Mouse (Mus musculus): Measurements from ENCODE around the gene Arhgef3. TPM values are rescaled to one million over a fixed set of nuclear protein-coding genes. Genes with fewer than 3 reads are reported as not detected.

Gene Arhgef3
- total and polyA plus RNA-seq, 2 experiments from 2014 or later = 17.9 to 21.4 TPM

DNA sequence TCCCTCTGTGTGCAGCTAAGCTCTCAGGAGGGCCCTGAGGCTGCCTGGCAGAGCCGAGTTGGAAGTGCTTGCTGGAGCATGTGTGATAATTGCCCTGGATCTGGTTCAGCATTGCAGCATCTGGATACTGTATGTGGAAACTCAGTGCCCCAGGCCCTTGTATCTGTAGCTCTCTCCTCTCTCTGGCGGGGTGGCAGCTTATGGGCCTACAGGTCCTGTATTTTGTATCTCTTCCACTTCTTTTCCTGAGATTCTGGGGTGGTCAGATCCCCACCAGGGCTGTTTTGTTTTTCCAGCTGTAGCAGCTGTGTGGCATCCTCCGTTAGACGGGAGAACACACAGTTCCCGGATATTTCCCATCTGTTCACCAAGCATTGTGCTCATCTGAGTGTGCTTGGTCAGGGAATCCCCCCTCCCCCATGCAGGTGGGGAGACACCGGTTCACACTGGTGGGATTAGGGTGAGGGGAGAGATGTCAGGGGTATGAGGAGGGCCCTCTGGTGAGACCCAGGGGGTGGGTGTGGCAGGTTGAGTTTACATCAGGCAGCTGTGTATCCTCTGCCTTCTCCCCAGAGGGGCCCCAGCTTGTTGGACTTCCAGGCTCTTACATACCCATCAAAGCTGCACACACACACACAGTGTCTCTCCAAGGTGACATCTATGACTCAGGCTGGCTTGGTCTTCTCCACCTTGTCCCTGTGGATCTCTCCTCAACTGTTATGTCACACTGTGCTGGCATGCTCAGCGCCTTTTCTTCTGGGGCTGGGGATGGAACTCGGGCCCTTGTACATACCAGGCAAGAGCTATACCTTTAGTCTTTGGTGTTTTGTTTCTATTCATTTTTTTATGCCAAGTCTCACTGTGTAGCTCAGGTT lies 30.7 kb downstream of the Arhgef3 start:
- peak; percentile 24; the same call in 1 of the 2 replicates for ATAC-seq (ENCODE audit: insufficient read depth, low read depth)
- H3K27ac ChIP-seq (ENCODE audit: low read depth) = peak overlapping the region; percentile 65

GRCm38 (mm10) chr14:27147726-27148125 lies 33.0 kb downstream of the Arhgef3 start:
- 34% methylated on average over 7 of the region's 7 CpGs for WGBS
- H3K27ac ChIP-seq (ENCODE audit: low read depth) = 0 out of 2 replicates have a peak overlapping the region, but pooled peaks have one; percentile 2
- no peak overlapping the region for H3K4me3 ChIP-seq (ENCODE audit: low read depth, low read length)
- no peaks in the 10 kb centered on the region for H3K27me3 ChIP-seq (ENCODE audit: control insufficient read depth, insufficient read depth, low read length)
- peaks cover 50% of the 10 kb centered on the region for H3K4me1 ChIP-seq (ENCODE audit: control insufficient read depth, insufficient read depth)
- H3K36me3 ChIP-seq (replicated peaks; ENCODE audit: control insufficient read depth, insufficient read depth, low read length) = no peaks in the 10 kb centered on the region
- no peak overlapping the region for H3K9ac ChIP-seq (replicated peaks; ENCODE audit: low read depth, low read length)
- no peak for ATAC-seq (ENCODE audit: insufficient read depth, low read depth)
- no peak overlapping the region for H3K4me2 ChIP-seq (ENCODE audit: low read depth, low read length)
- H3K9me3 ChIP-seq (replicated peaks; ENCODE audit: control insufficient read depth, low read length) = no peaks in the 10 kb centered on the region
- no peak for TF ChIP-seq EP300 (IDR thresholded peaks at IDR 0.05; ENCODE audit: low read depth)
- TF ChIP-seq CTCF (IDR thresholded peaks at IDR 0.05; ENCODE audit: low read depth) = no peak
- no peak for DNase-seq (ENCODE audit: low spot score)

More for the DNA sequence above, 30.7 kb downstream of the Arhgef3 start:
- peak; percentile 26 for DNase-seq (ENCODE audit: low spot score)
- H3K4me3 ChIP-seq (ENCODE audit: low read depth, low read length) = no peak overlapping the region
- TF ChIP-seq CTCF (IDR thresholded peaks at IDR 0.05; ENCODE audit: low read depth) = no peak
- TF ChIP-seq EP300 (IDR thresholded peaks at IDR 0.05; ENCODE audit: low read depth) = no peak
- peak overlapping the region; percentile 6; the same call in 1 of the 2 replicates for H3K9ac ChIP-seq (replicated peaks; ENCODE audit: low read depth, low read length)
- H3K4me1 ChIP-seq (ENCODE audit: control insufficient read depth, insufficient read depth) = peaks cover 37% of the 10 kb centered on the region
- 44% methylated on average over 8 of the region's 8 CpGs for WGBS
- H3K36me3 ChIP-seq (replicated peaks; ENCODE audit: control insufficient read depth, insufficient read depth, low read length) = no peaks in the 10 kb centered on the region
- H3K4me2 ChIP-seq (ENCODE audit: low read depth, low read length) = no peak overlapping the region
- H3K27me3 ChIP-seq (ENCODE audit: control insufficient read depth, insufficient read depth, low read length) = no peaks in the 10 kb centered on the region
- H3K9me3 ChIP-seq (replicated peaks; ENCODE audit: control insufficient read depth, low read length) = no peaks in the 10 kb centered on the region

GRCm38 (mm10) chr14:27149401-27149800 lies 34.7 kb downstream of the Arhgef3 start:
- 89% methylated on average over 5 of the region's 5 CpGs for WGBS
- no peak overlapping the region for H3K4me2 ChIP-seq (ENCODE audit: low read depth, low read length)
- no peak overlapping the region for H3K9ac ChIP-seq (replicated peaks; ENCODE audit: low read depth, low read length)
- H3K4me3 ChIP-seq (ENCODE audit: low read depth, low read length) = no peak overlapping the region
- peaks cover 50% of the 10 kb centered on the region for H3K4me1 ChIP-seq (ENCODE audit: control insufficient read depth, insufficient read depth)
- no peaks in the 10 kb centered on the region for H3K9me3 ChIP-seq (replicated peaks; ENCODE audit: control insufficient read depth, low read length)
- H3K27ac ChIP-seq (ENCODE audit: low read depth) = no peak overlapping the region
- H3K27me3 ChIP-seq (ENCODE audit: control insufficient read depth, insufficient read depth, low read length) = no peaks in the 10 kb centered on the region
- TF ChIP-seq EP300 (IDR thresholded peaks at IDR 0.05; ENCODE audit: low read depth) (no peak), CTCF (IDR thresholded peaks at IDR 0.05; ENCODE audit: low read depth) (no peak)
- DNase-seq (ENCODE audit: low spot score) = no peak
- H3K36me3 ChIP-seq (replicated peaks; ENCODE audit: control insufficient read depth, insufficient read depth, low read length) = no peaks in the 10 kb centered on the region
- ATAC-seq (ENCODE audit: insufficient read depth, low read depth) = no peak

DNA sequence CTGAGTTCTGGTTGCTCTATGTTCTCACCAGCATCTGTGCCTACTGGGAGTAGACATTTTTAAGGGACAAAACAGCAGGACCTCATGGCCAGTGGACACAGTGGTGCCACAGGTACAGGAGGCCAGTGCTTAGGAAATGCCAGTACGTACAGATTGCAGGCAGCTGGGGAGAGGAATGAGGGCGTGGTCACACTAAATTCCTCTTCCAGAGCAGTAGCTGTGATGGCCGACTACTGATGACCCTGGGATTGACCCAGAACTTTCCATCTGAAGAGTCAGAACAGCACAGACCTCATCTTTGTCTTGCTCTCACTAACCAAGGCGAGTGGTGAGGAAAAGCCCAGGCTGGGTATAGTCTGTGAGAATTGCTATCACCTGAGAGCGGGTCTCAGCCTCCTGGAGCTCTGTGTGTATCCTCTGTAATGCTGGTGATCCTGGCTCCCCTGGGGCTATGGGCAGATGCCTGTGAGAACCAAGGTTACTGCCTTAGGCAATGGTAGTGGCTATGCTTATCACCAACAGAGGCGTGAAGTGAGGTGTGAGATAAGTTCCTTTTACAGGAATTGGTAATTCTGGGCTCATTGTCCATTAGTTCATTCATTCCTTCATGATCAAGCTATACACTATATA lies 35.4 kb downstream of the Arhgef3 start:
- H3K4me2 ChIP-seq (ENCODE audit: low read depth, low read length) = no peak overlapping the region
- ATAC-seq (ENCODE audit: insufficient read depth, low read depth) = no peak
- no peaks in the 10 kb centered on the region for H3K36me3 ChIP-seq (replicated peaks; ENCODE audit: control insufficient read depth, insufficient read depth, low read length)
- H3K27me3 ChIP-seq (ENCODE audit: control insufficient read depth, insufficient read depth, low read length) = no peaks in the 10 kb centered on the region
- 36% methylated on average over 6 of the region's 6 CpGs for WGBS
- H3K9me3 ChIP-seq (replicated peaks; ENCODE audit: control insufficient read depth, low read length) = no peaks in the 10 kb centered on the region
- H3K4me3 ChIP-seq (ENCODE audit: low read depth, low read length) = no peak overlapping the region
- no peak for DNase-seq (ENCODE audit: low spot score)
- peaks cover 44% of the 10 kb centered on the region for H3K4me1 ChIP-seq (ENCODE audit: control insufficient read depth, insufficient read depth)
- TF ChIP-seq CTCF (IDR thresholded peaks at IDR 0.05; ENCODE audit: low read depth) (no peak), EP300 (IDR thresholded peaks at IDR 0.05; ENCODE audit: low read depth) (no peak)
- peak overlapping the region; percentile 89; the same call in 1 of the 2 replicates for H3K27ac ChIP-seq (ENCODE audit: low read depth)
- no peak overlapping the region for H3K9ac ChIP-seq (replicated peaks; ENCODE audit: low read depth, low read length)

DNA sequence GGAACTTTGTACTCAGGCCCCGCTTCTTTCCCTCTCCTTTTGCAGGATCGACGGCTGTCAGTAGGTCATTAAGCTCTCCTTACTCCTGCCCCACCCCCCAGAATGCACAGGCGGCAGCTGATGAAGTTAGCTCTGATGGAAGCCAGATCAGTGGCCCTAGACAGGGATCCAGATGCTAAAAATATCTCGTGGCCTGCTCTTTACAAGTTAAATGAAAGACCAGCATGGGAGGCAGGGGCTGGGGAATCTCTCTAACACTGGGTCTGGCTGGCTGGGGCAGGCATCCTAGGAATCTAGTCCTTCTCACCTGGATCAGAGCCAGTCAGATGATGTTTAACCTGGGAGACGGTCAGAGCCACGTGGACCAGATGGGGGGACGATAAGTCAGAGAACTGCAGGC lies 36.7 kb downstream of the Arhgef3 start:
- H3K9ac ChIP-seq (replicated peaks; ENCODE audit: low read depth, low read length) = no peak overlapping the region
- ATAC-seq (ENCODE audit: insufficient read depth, low read depth) = peak; percentile 90
- H3K4me2 ChIP-seq (ENCODE audit: low read depth, low read length) = no peak overlapping the region
- H3K9me3 ChIP-seq (replicated peaks; ENCODE audit: control insufficient read depth, low read length) = no peaks in the 10 kb centered on the region
- peaks cover 38% of the 10 kb centered on the region for H3K4me1 ChIP-seq (ENCODE audit: control insufficient read depth, insufficient read depth)
- no peaks in the 10 kb centered on the region for H3K27me3 ChIP-seq (ENCODE audit: control insufficient read depth, insufficient read depth, low read length)
- no peak overlapping the region for H3K4me3 ChIP-seq (ENCODE audit: low read depth, low read length)
- WGBS = 11% methylated on average over 8 of the region's 8 CpGs
- H3K36me3 ChIP-seq (replicated peaks; ENCODE audit: control insufficient read depth, insufficient read depth, low read length) = no peaks in the 10 kb centered on the region
- H3K27ac ChIP-seq (ENCODE audit: low read depth) = peak overlapping the region; percentile 89
- DNase-seq (ENCODE audit: low spot score) = peak; percentile 88
- no peak for TF ChIP-seq CTCF (IDR thresholded peaks at IDR 0.05; ENCODE audit: low read depth)
- TF ChIP-seq EP300 (IDR thresholded peaks at IDR 0.05; ENCODE audit: low read depth) = peak; percentile 96
